Mouse (Mus musculus): Measurements from ENCODE around the gene Lrrc74a. TPM values are rescaled to one million over a fixed set of nuclear protein-coding genes. Genes with fewer than 3 reads are reported as not detected.

Gene Lrrc74a
- polyA plus RNA-seq, 1 experiment from 2014 or later: not detected

GRCm38 (mm10) chr12:86770927-86771326 lies 36.8 kb downstream of the Lrrc74a start:
- no peak for ATAC-seq (ENCODE audit: insufficient read depth)
- WGBS (ENCODE audit: insufficient replicate concordance): 37% methylated on average over 3 of the region's 3 CpGs
- no peaks in the 10 kb centered on the region for H3K27me3 ChIP-seq
- no peak overlapping the region for H3K27ac ChIP-seq (replicated peaks)
- no peaks in the 10 kb centered on the region for H3K9me3 ChIP-seq (replicated peaks)
- no peaks in the 10 kb centered on the region for H3K4me1 ChIP-seq (replicated peaks)
- no peak overlapping the region for H3K4me2 ChIP-seq
- no peak overlapping the region for H3K9ac ChIP-seq
- H3K4me3 ChIP-seq (replicated peaks): no peak overlapping the region
- H3K36me3 ChIP-seq (replicated peaks): no peaks in the 10 kb centered on the region

- ATAC-seq (ENCODE audit: insufficient read depth): no peak; the same call in 1 of the 2 replicates
- Histone ChIP-seq H3K9ac (no peak overlapping the region), H3K36me3 (replicated peaks) (no peaks in the 10 kb centered on the region), H3K4me1 (replicated peaks) (no peaks in the 10 kb centered on the region), H3K4me3 (replicated peaks) (no peak overlapping the region), H3K9me3 (replicated peaks) (no peaks in the 10 kb centered on the region), H3K27ac (replicated peaks) (no peak overlapping the region), H3K27me3 (no peaks in the 10 kb centered on the region), H3K4me2 (no peak overlapping the region)
- 5% methylated on average over 12 of the region's 12 CpGs for WGBS (ENCODE audit: insufficient replicate concordance)
These were observed 37.8 kb downstream of the Lrrc74a start for GRCm38 (mm10) chr12:86771823-86772427.

GRCm38 (mm10) chr12:86772551-86772950 lies 38.4 kb downstream of the Lrrc74a start:
- Histone ChIP-seq H3K36me3 (replicated peaks) (no peaks in the 10 kb centered on the region), H3K4me3 (replicated peaks) (no peak overlapping the region), H3K4me1 (replicated peaks) (no peaks in the 10 kb centered on the region), H3K4me2 (no peak overlapping the region), H3K9me3 (replicated peaks) (no peaks in the 10 kb centered on the region), H3K9ac (no peak overlapping the region), H3K27ac (replicated peaks) (no peak overlapping the region), H3K27me3 (no peaks in the 10 kb centered on the region)
- no peak for ATAC-seq (ENCODE audit: insufficient read depth)
- WGBS (ENCODE audit: insufficient replicate concordance): 31% methylated on average over 3 of the region's 3 CpGs

GRCm38 (mm10) chr12:86775561-86776280 lies 41.6 kb downstream of the Lrrc74a start:
- Histone ChIP-seq H3K4me3 (replicated peaks) (no peak overlapping the region), H3K27ac (replicated peaks) (no peak overlapping the region), H3K9ac (no peak overlapping the region), H3K36me3 (replicated peaks) (no peaks in the 10 kb centered on the region), H3K4me2 (no peak overlapping the region), H3K4me1 (replicated peaks) (no peaks in the 10 kb centered on the region), H3K9me3 (replicated peaks) (no peaks in the 10 kb centered on the region), H3K27me3 (no peaks in the 10 kb centered on the region)
- 48% methylated on average over 7 of the region's 7 CpGs for WGBS (ENCODE audit: insufficient replicate concordance)
- no peak for ATAC-seq (ENCODE audit: insufficient read depth)

GRCm38 (mm10) chr12:86776341-86776860 lies 42.2 kb downstream of the Lrrc74a start:
- Histone ChIP-seq H3K36me3 (replicated peaks) (no peaks in the 10 kb centered on the region), H3K9me3 (replicated peaks) (no peaks in the 10 kb centered on the region), H3K27me3 (no peaks in the 10 kb centered on the region), H3K4me1 (replicated peaks) (no peaks in the 10 kb centered on the region), H3K27ac (replicated peaks) (no peak overlapping the region), H3K4me3 (replicated peaks) (no peak overlapping the region), H3K4me2 (no peak overlapping the region), H3K9ac (no peak overlapping the region)
- 72% methylated on average over 7 of the region's 7 CpGs for WGBS (ENCODE audit: insufficient replicate concordance)
- ATAC-seq (ENCODE audit: insufficient read depth): no peak

- Histone ChIP-seq H3K4me3 (replicated peaks) (no peak overlapping the region), H3K4me1 (replicated peaks) (no peaks in the 10 kb centered on the region), H3K9me3 (replicated peaks) (no peaks in the 10 kb centered on the region), H3K36me3 (replicated peaks) (no peaks in the 10 kb centered on the region), H3K27me3 (no peaks in the 10 kb centered on the region), H3K27ac (replicated peaks) (no peak overlapping the region), H3K9ac (no peak overlapping the region), H3K4me2 (no peak overlapping the region)
- WGBS (ENCODE audit: insufficient replicate concordance): 81% methylated on average over 4 of the region's 4 CpGs
- ATAC-seq (ENCODE audit: insufficient read depth): no peak
These were observed 44.4 kb downstream of the Lrrc74a start for GRCm38 (mm10) chr12:86778531-86778930.

- Histone ChIP-seq H3K9ac (no peak overlapping the region), H3K4me1 (replicated peaks) (no peaks in the 10 kb centered on the region), H3K4me2 (no peak overlapping the region), H3K9me3 (replicated peaks) (no peaks in the 10 kb centered on the region), H3K36me3 (replicated peaks) (no peaks in the 10 kb centered on the region), H3K4me3 (replicated peaks) (no peak overlapping the region), H3K27me3 (no peaks in the 10 kb centered on the region), H3K27ac (replicated peaks) (no peak overlapping the region)
- 48% methylated on average over 11 of the region's 11 CpGs for WGBS (ENCODE audit: insufficient replicate concordance)
- no peak for ATAC-seq (ENCODE audit: insufficient read depth)
These were observed 45.2 kb downstream of the Lrrc74a start for GRCm38 (mm10) chr12:86779206-86779989.

GRCm38 (mm10) chr12:86781654-86782202 lies 47.6 kb downstream of the Lrrc74a start:
- 36% methylated on average over 6 of the region's 6 CpGs for WGBS (ENCODE audit: insufficient replicate concordance)
- H3K36me3 ChIP-seq (replicated peaks): no peaks in the 10 kb centered on the region
- no peak overlapping the region for H3K4me2 ChIP-seq
- H3K27me3 ChIP-seq: 0 out of 2 replicates have a peak, but pooled peaks cover 5% of the 10 kb centered on the region
- no peak overlapping the region for H3K27ac ChIP-seq (replicated peaks)
- no peak overlapping the region for H3K4me3 ChIP-seq (replicated peaks)
- ATAC-seq (ENCODE audit: insufficient read depth): no peak
- H3K9ac ChIP-seq: no peak overlapping the region
- no peaks in the 10 kb centered on the region for H3K4me1 ChIP-seq (replicated peaks)
- no peaks in the 10 kb centered on the region for H3K9me3 ChIP-seq (replicated peaks)

- 62% methylated on average over 12 of the region's 12 CpGs for WGBS (ENCODE audit: insufficient replicate concordance)
- H3K27ac ChIP-seq (replicated peaks): no peak overlapping the region
- H3K9ac ChIP-seq: no peak overlapping the region
- H3K9me3 ChIP-seq (replicated peaks): no peaks in the 10 kb centered on the region
- H3K4me1 ChIP-seq (replicated peaks): 0 out of 2 replicates have a peak, but pooled peaks cover 3% of the 10 kb centered on the region
- H3K27me3 ChIP-seq: 0 out of 2 replicates have a peak, but pooled peaks cover 5% of the 10 kb centered on the region
- no peak for ATAC-seq (ENCODE audit: insufficient read depth)
- H3K4me2 ChIP-seq: no peak overlapping the region
- no peak overlapping the region for H3K4me3 ChIP-seq (replicated peaks)
- no peaks in the 10 kb centered on the region for H3K36me3 ChIP-seq (replicated peaks)
These were observed 52.2 kb downstream of the Lrrc74a start for GRCm38 (mm10) chr12:86786149-86787019.

- H3K9me3 ChIP-seq (replicated peaks): no peaks in the 10 kb centered on the region
- 0 out of 2 replicates have a peak, but pooled peaks cover 5% of the 10 kb centered on the region for H3K27me3 ChIP-seq
- H3K9ac ChIP-seq: no peak overlapping the region
- 0 out of 2 replicates have a peak, but pooled peaks cover 3% of the 10 kb centered on the region for H3K4me1 ChIP-seq (replicated peaks)
- no peak overlapping the region for H3K4me2 ChIP-seq
- 61% methylated on average over 4 of the region's 4 CpGs for WGBS (ENCODE audit: insufficient replicate concordance)
- ATAC-seq (ENCODE audit: insufficient read depth): no peak
- no peak overlapping the region for H3K4me3 ChIP-seq (replicated peaks)
- no peaks in the 10 kb centered on the region for H3K36me3 ChIP-seq (replicated peaks)
- no peak overlapping the region for H3K27ac ChIP-seq (replicated peaks)
These were observed 52.9 kb downstream of the Lrrc74a start for GRCm38 (mm10) chr12:86787020-86787553.

Data from liver, embryonic 15.5 days (tissue).